In the genomic region with DNA sequence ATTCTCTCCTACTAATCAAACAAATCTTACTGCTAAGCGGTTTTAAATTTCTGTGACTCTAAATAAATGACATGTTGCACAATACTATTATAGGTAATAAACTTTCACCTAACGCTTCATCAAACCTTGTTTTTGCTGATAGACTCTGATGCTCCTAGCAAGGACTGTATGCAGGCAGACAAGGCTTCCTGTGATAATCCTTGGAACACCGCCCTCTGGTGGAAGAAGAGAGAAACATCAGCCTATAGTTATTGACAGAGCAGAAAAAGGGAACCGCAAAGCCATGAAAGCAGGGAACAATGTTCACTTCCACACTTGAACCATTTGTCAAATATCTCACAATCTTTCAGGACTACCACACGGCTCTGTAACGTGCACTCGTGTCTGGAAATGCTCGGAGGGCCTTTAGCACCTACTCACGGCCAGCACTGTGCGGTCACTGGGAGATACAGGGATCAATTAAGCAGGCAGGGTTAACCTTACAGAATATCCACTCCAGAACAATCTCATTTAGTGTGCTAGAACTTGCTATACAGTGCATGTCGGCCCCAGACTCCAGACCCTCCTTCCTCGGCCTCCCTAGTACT, we compare ENCODE assay signal across 8 mouse cellular contexts. TPM values are rescaled to one million over a fixed set of nuclear protein-coding genes. Genes with fewer than 3 reads are reported as not detected.
A peak's percentile ranks its signal among the peaks of the same experiment; 100 is the strongest.
DNase-seq lines count a peak whose midpoint lies in the region; TF ChIP-seq lines count a peak whose summit lies in the region.

No protein-coding gene starts in this region.

- peak; percentile 96 for TF ChIP-seq CTCF in layer of hippocampus, adult 2 months (conservative IDR thresholded peaks at IDR 0.05)

- H3K4me3 ChIP-seq in layer of hippocampus, adult 2 months, result no peak overlapping the region

- DNase-seq in adrenal gland, adult (ENCODE audit: inconsistent age in 2 of 2, low spot score in 1 of 2), result peak; percentile 30 to 80
- no peak for DNase-seq in adrenal gland, adult 8-10 months
- DNase-seq in T-cell, adult 2 months (ENCODE audit: low spot score), result peak; percentile 62
- DNase-seq in cerebellum, postnatal 36 days, result peak; percentile 34 to 61
- peak; percentile 69 to 80 for DNase-seq in heart, postnatal 10 days
- peak; percentile 65 to 76 for DNase-seq in layer of hippocampus, adult 2 months (ENCODE audit: low spot score in 2 of 2)
- peak; percentile 46 for DNase-seq in lung, postnatal 25 days (ENCODE audit: low spot score)
- DNase-seq in right cerebral cortex, adult 2 months (ENCODE audit: low spot score in 2 of 2), result peak; percentile 56 to 78

- intact Hi-C loops in heart, postnatal 10 days (cut with DNase I), result loop anchor here (2.0 kb wide), 1 partner anchor 661 kb away; no protein-coding TSS in a partner anchor

- no peak overlapping the region for H3K27ac ChIP-seq in layer of hippocampus, adult 2 months

RNA-seq across cellular contexts. Expression of gene Cog3, which starts 32.2 kb away (rescaled TPM):
- total RNA-seq in adrenal gland, adult 8-10 months (2022), result 10 to 100 TPM; 27.2 to 41.4 (median 37.6) TPM
- 10 to 100 TPM; 16.3 to 16.7 TPM for total RNA-seq in heart, postnatal 10 days (2021)
- total RNA-seq in layer of hippocampus, adult 2 months (2021), result 10 to 100 TPM; 22.1 to 25.9 TPM
